Mouse (Mus musculus): Measurements from ENCODE around the gene Smndc1. TPM values are rescaled to one million over a fixed set of nuclear protein-coding genes. Genes with fewer than 3 reads are reported as not detected.

Gene Smndc1
- polyA plus RNA-seq, 1 experiment from 2014 or later = 43.8 TPM

DNA sequence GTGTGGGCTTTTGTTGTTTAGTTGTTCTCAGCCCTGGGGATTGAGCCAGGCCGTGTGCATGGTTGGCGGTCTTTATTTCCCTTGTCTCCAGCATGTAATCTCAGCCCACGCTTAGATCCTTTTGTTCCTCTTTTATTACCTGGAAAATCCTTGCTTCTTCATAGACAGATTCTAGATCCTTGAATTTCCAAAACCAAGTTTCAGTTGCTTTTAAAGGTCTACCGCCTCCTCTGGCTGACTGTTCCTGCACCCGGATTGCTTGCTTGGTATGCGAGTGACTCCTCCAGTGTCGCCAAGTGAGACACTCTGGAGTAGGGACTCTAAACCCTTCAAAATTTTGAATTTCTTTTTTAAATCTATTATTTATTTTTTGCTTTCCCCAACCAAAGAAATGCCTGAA lies 23.5 kb downstream of the Smndc1 start:
- ATAC-seq (replicated peaks; ENCODE audit: low FRiP score, low TSS enrichment, low read depth) = no peak
- Histone ChIP-seq H3K9me3 (ENCODE audit: control insufficient read depth, low read length) (no peaks in the 10 kb centered on the region), H3K4me2 (ENCODE audit: low read length) (no peak overlapping the region), H3K27me3 (replicated peaks; ENCODE audit: control insufficient read depth, insufficient read depth, low read length) (no peaks in the 10 kb centered on the region), H3K4me3 (ENCODE audit: low read depth, low read length) (no peak overlapping the region), H3K9ac (ENCODE audit: low read length) (no peak overlapping the region), H3K4me1 (replicated peaks; ENCODE audit: control insufficient read depth, insufficient read depth, low read length) (peaks cover 28% of the 10 kb centered on the region), H3K27ac (ENCODE audit: low read depth) (no peak overlapping the region), H3K36me3 (ENCODE audit: control insufficient read depth, insufficient read depth, low read length) (peaks cover 15% of the 10 kb centered on the region)
- no peak for DNase-seq (ENCODE audit: low spot score)
- WGBS = 83% methylated on average over 7 of the region's 7 CpGs

DNA sequence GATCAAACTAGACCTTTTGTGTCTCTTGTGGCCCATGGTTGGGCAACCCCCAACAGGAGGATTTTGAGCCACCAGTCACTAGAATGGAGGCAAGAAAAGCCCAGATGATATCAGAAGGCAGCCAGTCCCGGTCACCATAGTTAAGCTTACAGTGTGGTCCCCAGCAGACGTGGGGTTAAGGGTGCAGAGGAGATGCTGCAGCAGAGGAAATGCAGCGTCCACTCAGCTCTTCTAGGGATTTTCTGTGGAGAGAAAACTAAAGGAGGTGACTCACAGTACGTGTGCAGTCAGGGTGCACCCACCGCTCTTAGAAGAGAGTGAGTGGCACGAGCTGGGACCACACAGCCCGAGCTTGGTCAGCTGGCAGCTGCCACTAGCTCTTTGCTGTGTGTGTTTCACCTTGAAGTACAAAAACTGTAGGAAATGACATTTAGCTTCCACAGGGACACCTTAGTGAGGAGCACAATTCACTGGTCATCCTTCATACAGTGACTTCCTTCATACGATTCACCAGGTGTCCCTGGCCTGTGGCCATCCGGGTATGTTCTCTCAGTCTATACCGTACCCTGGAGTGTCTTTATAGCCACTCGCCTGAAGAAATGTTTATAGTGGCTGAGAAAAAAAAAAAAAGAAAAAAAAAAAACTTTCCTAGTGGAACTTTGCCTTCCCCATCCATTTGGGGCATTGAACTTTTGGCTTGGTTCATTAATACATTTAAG lies 24.2 kb downstream of the Smndc1 start:
- no peak overlapping the region for H3K9ac ChIP-seq (ENCODE audit: low read length)
- H3K27me3 ChIP-seq (replicated peaks; ENCODE audit: control insufficient read depth, insufficient read depth, low read length) = no peaks in the 10 kb centered on the region
- H3K27ac ChIP-seq (ENCODE audit: low read depth) = no peak overlapping the region
- DNase-seq (ENCODE audit: low spot score) (no peak), ATAC-seq (replicated peaks; ENCODE audit: low FRiP score, low TSS enrichment, low read depth) (no peak)
- H3K4me3 ChIP-seq (ENCODE audit: low read depth, low read length) = no peak overlapping the region
- H3K4me2 ChIP-seq (ENCODE audit: low read length) = no peak overlapping the region
- no peaks in the 10 kb centered on the region for H3K9me3 ChIP-seq (ENCODE audit: control insufficient read depth, low read length)
- WGBS = 55% methylated on average over 11 of the region's 11 CpGs
- peaks cover 31% of the 10 kb centered on the region for H3K4me1 ChIP-seq (replicated peaks; ENCODE audit: control insufficient read depth, insufficient read depth, low read length)
- H3K36me3 ChIP-seq (ENCODE audit: control insufficient read depth, insufficient read depth, low read length) = peaks cover 8% of the 10 kb centered on the region

DNA sequence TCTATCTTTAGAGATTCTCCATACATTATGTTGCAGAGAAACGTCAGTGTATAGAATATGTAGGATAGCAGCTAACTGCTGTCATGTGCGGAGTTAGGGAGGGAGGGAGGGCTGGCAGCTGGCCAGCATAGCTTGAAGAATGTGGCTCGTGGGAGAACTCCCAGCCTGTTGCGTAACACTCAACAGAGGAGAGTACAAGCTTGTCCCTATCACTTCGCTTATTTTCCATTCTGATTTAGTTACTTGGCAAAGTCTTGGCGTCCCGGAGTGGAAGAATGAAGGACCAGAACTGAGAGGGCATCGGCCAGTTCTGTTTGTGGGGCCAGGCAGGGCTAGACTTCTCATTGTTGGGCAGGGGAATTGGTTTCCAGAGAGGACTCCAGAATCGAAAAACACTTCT lies 25.4 kb downstream of the Smndc1 start:
- Histone ChIP-seq H3K4me3 (ENCODE audit: low read depth, low read length) (no peak overlapping the region), H3K9ac (ENCODE audit: low read length) (no peak overlapping the region), H3K27me3 (replicated peaks; ENCODE audit: control insufficient read depth, insufficient read depth, low read length) (no peaks in the 10 kb centered on the region), H3K4me2 (ENCODE audit: low read length) (peak overlapping the region; percentile 41), H3K36me3 (ENCODE audit: control insufficient read depth, insufficient read depth, low read length) (no peaks in the 10 kb centered on the region), H3K27ac (ENCODE audit: low read depth) (peak overlapping the region; percentile 78), H3K9me3 (ENCODE audit: control insufficient read depth, low read length) (no peaks in the 10 kb centered on the region), H3K4me1 (replicated peaks; ENCODE audit: control insufficient read depth, insufficient read depth, low read length) (peaks cover 43% of the 10 kb centered on the region)
- WGBS = 22% methylated on average over 9 of the region's 9 CpGs
- ATAC-seq (replicated peaks; ENCODE audit: low FRiP score, low TSS enrichment, low read depth) (peak; percentile 72), DNase-seq (ENCODE audit: low spot score) (peak; percentile 85)

DNA sequence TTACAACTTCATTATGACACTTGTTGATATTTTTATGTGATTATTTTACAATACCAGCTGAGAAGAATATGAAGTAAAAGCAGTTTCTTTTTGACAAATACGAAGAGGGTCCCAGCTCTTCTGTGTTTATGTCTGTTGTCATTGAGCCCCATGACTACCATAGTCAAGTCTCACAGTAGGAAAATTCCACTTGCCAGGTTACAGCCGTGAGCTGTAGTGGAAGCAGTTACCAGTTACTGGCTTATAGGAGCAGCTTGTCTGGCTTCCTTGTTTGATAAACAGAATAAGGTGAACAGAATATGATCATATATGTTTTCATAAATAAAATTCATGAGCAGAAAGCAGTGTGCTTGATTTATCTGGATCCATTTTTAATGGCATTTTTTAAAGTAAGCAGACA lies 25.8 kb downstream of the Smndc1 start:
- 37% methylated on average over 2 of the region's 2 CpGs for WGBS
- H3K4me3 ChIP-seq (ENCODE audit: low read depth, low read length) = no peak overlapping the region
- ATAC-seq (replicated peaks; ENCODE audit: low FRiP score, low TSS enrichment, low read depth) = peak; percentile 29; the same call in 1 of the 2 replicates
- no peaks in the 10 kb centered on the region for H3K36me3 ChIP-seq (ENCODE audit: control insufficient read depth, insufficient read depth, low read length)
- peaks cover 47% of the 10 kb centered on the region for H3K4me1 ChIP-seq (replicated peaks; ENCODE audit: control insufficient read depth, insufficient read depth, low read length)
- DNase-seq (ENCODE audit: low spot score) = no peak
- H3K27ac ChIP-seq (ENCODE audit: low read depth) = peak overlapping the region; percentile 78
- H3K27me3 ChIP-seq (replicated peaks; ENCODE audit: control insufficient read depth, insufficient read depth, low read length) = no peaks in the 10 kb centered on the region
- H3K9ac ChIP-seq (ENCODE audit: low read length) = no peak overlapping the region
- H3K9me3 ChIP-seq (ENCODE audit: control insufficient read depth, low read length) = no peaks in the 10 kb centered on the region
- H3K4me2 ChIP-seq (ENCODE audit: low read length) = peak overlapping the region; percentile 41

DNA sequence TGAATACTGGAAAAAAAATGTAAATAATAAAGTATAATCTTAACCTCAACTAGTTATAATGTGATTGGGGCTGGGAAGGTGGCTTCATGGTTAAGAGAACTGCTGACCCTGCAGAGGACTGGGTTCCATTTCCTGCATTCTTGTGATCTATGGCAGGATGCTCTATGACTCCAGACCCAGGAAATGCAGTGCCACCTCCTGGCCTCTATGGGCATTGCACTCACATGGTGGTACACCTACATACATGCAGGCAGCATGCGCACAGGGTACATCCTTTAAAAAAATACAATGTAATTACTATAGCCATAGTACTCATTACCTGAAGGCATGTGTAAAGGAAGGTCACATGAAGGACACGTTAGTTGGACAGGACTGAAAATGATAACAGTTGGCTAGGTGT lies 27.4 kb downstream of the Smndc1 start:
- 49% methylated on average over 2 of the region's 2 CpGs for WGBS
- Histone ChIP-seq H3K27me3 (replicated peaks; ENCODE audit: control insufficient read depth, insufficient read depth, low read length) (no peaks in the 10 kb centered on the region), H3K9me3 (ENCODE audit: control insufficient read depth, low read length) (no peaks in the 10 kb centered on the region), H3K4me3 (ENCODE audit: low read depth, low read length) (no peak overlapping the region), H3K9ac (ENCODE audit: low read length) (no peak overlapping the region), H3K27ac (ENCODE audit: low read depth) (no peak overlapping the region), H3K36me3 (ENCODE audit: control insufficient read depth, insufficient read depth, low read length) (no peaks in the 10 kb centered on the region), H3K4me1 (replicated peaks; ENCODE audit: control insufficient read depth, insufficient read depth, low read length) (peaks cover 48% of the 10 kb centered on the region), H3K4me2 (ENCODE audit: low read length) (no peak overlapping the region)
- ATAC-seq (replicated peaks; ENCODE audit: low FRiP score, low TSS enrichment, low read depth) = no peak
- DNase-seq (ENCODE audit: low spot score) = no peak

DNA sequence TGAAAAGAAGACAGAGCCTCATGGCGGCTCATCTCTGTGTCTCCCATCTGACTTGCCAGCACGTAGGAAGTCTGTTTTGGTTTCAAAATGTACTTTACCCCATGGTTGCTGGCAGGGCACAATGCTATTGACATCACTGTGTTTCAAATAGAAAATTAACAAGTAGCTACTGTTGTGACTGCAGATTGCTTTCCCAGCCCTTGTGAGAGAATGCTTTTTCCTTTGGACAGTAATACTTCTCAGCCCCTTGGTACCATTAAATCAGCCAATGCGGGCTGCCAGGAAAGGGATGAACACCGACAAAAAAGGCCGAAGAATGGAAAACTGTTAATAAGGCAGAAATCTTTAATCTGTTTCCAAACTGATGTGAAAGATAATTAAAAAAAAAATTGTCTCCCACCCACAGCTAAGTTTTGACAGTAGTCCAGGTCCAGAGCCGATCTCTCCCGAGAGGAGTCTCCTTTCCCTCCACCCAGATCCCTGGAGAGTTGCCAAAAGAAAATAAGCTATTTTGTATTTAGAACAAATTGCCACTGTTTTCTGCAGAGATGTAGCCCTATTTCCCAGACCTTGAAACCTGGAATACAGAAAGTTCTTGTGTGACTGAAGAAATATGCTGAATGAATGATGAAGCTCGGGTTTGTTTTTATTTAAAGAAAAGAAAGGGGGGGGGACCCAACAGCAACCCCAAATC lies 30.0 kb downstream of the Smndc1 start:
- Histone ChIP-seq H3K9ac (ENCODE audit: low read length) (no peak overlapping the region), H3K4me2 (ENCODE audit: low read length) (peak overlapping the region; percentile 33; the same call in 1 of the 2 replicates), H3K27me3 (replicated peaks; ENCODE audit: control insufficient read depth, insufficient read depth, low read length) (no peaks in the 10 kb centered on the region), H3K4me3 (ENCODE audit: low read depth, low read length) (no peak overlapping the region), H3K4me1 (replicated peaks; ENCODE audit: control insufficient read depth, insufficient read depth, low read length) (peaks cover 34% of the 10 kb centered on the region), H3K27ac (ENCODE audit: low read depth) (peak overlapping the region; percentile 47; the same call in 1 of the 2 replicates), H3K9me3 (ENCODE audit: control insufficient read depth, low read length) (no peaks in the 10 kb centered on the region), H3K36me3 (ENCODE audit: control insufficient read depth, insufficient read depth, low read length) (no peaks in the 10 kb centered on the region)
- 60% methylated on average over 8 of the region's 8 CpGs for WGBS
- ATAC-seq (replicated peaks; ENCODE audit: low FRiP score, low TSS enrichment, low read depth) (no peak), DNase-seq (ENCODE audit: low spot score) (no peak)

DNA sequence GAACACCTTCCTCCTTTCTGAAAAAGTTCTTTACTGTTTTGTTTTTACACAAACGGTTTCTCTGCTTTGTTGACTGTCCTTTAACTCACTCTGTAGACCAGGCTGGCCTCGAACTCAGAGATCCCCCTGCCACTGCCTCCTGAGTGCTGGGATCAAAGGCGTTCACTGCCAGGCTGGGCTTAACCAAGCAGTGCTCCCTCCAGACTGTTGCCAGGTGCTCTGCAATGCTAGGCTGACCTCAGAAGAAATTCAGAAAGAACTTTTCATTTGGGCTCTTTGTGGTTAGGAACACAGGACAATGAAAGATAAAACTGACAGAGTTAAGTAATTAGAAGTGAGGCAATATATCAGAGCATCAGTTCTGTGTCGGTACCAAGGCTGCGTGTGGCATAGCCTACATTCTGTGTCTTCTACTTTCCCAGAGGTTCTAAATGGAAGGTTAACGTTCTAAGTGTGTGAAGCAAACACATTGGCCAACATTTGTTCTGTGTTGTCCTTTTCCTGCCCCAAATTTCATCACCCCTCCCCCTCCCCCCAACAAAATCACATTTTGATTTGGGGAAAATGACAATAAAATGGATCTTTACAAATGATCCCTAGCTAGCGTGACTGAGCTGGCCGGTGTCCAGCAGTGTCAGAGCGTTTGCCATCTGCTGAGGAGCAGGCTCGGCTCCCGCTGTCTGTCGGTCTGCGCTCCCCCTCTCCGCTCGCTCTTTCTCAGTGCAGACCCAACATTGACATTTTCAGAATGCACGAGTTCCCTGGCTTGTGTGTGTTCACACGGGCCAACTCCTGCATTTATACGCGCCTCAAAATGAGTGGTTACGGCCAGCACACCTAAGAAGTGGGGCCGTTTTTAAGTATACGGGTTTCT lies 31.0 kb downstream of the Smndc1 start:
- Histone ChIP-seq H3K27ac (ENCODE audit: low read depth) (peak overlapping the region; percentile 47), H3K9me3 (ENCODE audit: control insufficient read depth, low read length) (no peaks in the 10 kb centered on the region), H3K36me3 (ENCODE audit: control insufficient read depth, insufficient read depth, low read length) (no peaks in the 10 kb centered on the region), H3K9ac (ENCODE audit: low read length) (no peak overlapping the region), H3K27me3 (replicated peaks; ENCODE audit: control insufficient read depth, insufficient read depth, low read length) (no peaks in the 10 kb centered on the region), H3K4me2 (ENCODE audit: low read length) (peak overlapping the region; percentile 33), H3K4me3 (ENCODE audit: low read depth, low read length) (no peak overlapping the region), H3K4me1 (replicated peaks; ENCODE audit: control insufficient read depth, insufficient read depth, low read length) (peaks cover 27% of the 10 kb centered on the region)
- 54% methylated on average over 22 of the region's 22 CpGs for WGBS
- ATAC-seq (replicated peaks; ENCODE audit: low FRiP score, low TSS enrichment, low read depth) (peak; percentile 59; the same call in 1 of the 2 replicates), DNase-seq (ENCODE audit: low spot score) (no peak)

DNA sequence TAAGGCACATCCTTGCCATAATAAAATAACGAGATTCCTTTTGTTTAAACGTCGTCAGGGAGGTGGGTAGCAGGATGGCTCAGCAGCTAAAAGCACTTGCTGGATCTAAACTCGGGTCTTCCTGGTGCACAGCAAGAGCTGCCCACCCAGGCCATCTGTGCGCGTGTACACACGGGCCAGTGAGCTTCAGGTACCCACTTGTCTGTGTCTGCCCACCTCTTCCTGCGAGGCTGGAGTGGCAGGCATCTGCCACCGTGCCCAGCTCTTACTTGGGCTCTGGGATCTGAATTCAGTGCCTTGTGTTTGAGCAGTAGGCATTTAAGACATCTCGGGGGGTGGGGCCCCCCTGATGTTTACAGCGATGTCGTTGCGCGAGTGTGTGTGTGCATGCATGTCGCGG lies 35.3 kb downstream of the Smndc1 start:
- WGBS = 81% methylated on average over 16 of the region's 16 CpGs
- DNase-seq (ENCODE audit: low spot score) (no peak), ATAC-seq (replicated peaks; ENCODE audit: low FRiP score, low TSS enrichment, low read depth) (no peak)
- Histone ChIP-seq H3K4me3 (ENCODE audit: low read depth, low read length) (no peak overlapping the region), H3K27me3 (replicated peaks; ENCODE audit: control insufficient read depth, insufficient read depth, low read length) (no peaks in the 10 kb centered on the region), H3K4me1 (replicated peaks; ENCODE audit: control insufficient read depth, insufficient read depth, low read length) (peaks cover 11% of the 10 kb centered on the region), H3K4me2 (ENCODE audit: low read length) (no peak overlapping the region), H3K36me3 (ENCODE audit: control insufficient read depth, insufficient read depth, low read length) (peaks cover 12% of the 10 kb centered on the region), H3K27ac (ENCODE audit: low read depth) (no peak overlapping the region), H3K9ac (ENCODE audit: low read length) (no peak overlapping the region), H3K9me3 (ENCODE audit: control insufficient read depth, low read length) (no peaks in the 10 kb centered on the region)

All from intestine, embryonic 14.5 days (tissue).